Mouse (Mus musculus) G1E (cell line): ENCODE data around the gene St7l.

Source experiments
- CTCF ChIP-seq: IDR thresholded peaks from 2 replicates; pipeline ENCODE4 v1.5.1; 2012; ENCODE audit warnings: low read depth, low read length, inconsistent platforms, mixed read lengths
- GATA1 ChIP-seq: IDR thresholded peaks from 2 replicates; pipeline ENCODE4 v1.6.1; 2012; ENCODE audit warnings: borderline replicate concordance, low read length, inconsistent platforms, mixed read lengths
- GATA2 ChIP-seq: IDR thresholded peaks from 2 replicates; pipeline ENCODE4 v1.6.1; 2012; ENCODE audit warnings: low read depth, low read length, inconsistent platforms, borderline replicate concordance
- POLR2AphosphoS5 ChIP-seq: IDR thresholded peaks from 2 replicates; pipeline ENCODE4 v1.6.1; 2012; ENCODE audit warnings: low read depth, low read length, inconsistent platforms; ENCODE audit not compliant: insufficient replicate concordance
- TAL1 ChIP-seq: conservative IDR thresholded peaks from 2 replicates; pipeline ENCODE4 v1.6.1; 2012; ENCODE audit warnings: low read depth, low read length, inconsistent platforms, mixed read lengths

DNA sequence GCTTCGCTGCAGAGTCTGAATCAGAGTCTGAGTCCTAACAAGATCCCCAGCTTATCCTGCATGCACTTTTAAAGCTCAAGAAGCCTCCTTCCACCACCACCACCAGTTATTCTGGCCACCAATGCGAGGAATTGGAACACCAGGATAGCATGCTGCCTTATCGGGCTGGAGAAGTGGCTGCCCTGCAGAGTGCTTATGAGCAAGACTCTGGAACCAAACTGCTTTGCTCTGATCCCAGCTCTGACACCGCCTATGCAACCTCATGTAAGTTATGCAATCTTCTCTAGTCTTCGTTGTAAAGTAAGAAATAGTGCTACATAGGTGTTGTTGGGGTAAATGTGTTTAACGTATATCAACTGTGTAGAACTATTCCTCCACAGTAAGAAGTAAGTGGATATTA, 65.6 kb downstream of the St7l start:
- TF ChIP-seq CTCF: no peak
- TF ChIP-seq GATA1: no peak
- no peak for TF ChIP-seq TAL1
- TF ChIP-seq GATA2: no peak
- TF ChIP-seq POLR2AphosphoS5: no peak
